Mouse (Mus musculus) myocyte (in vitro differentiated cells): Measurements from ENCODE around the gene Krt25. TPM values are rescaled to one million over a fixed set of nuclear protein-coding genes. Genes with fewer than 3 reads are reported as not detected.

Source experiments
- H3K27me3 ChIP-seq: one replicate; pipeline ENCODE4 v1.6.1; 2011; ENCODE audit not compliant: control insufficient read depth, insufficient read depth, insufficient read length
- H3K36me3 ChIP-seq: one replicate; pipeline ENCODE4 v1.6.1; 2011; ENCODE audit not compliant: control insufficient read depth, insufficient read depth
- H3K4me2 ChIP-seq: one replicate; pipeline ENCODE4 v1.6.1; 2011; ENCODE audit warnings: low read depth, control low read depth
- H3K4me3 ChIP-seq: one replicate; pipeline ENCODE4 v1.5.1; 2011; ENCODE audit warnings: mild to moderate bottlenecking, control low read depth, moderate library complexity
- H3K79me2 ChIP-seq: one replicate; pipeline ENCODE4 v1.6.1; 2011; ENCODE audit not compliant: control insufficient read depth, insufficient read depth
- H3ac ChIP-seq: one replicate; pipeline ENCODE4 v1.6.1; 2011; ENCODE audit not compliant: control insufficient read depth, insufficient read length
- CEBPB ChIP-seq: IDR thresholded peaks from 2 replicates; pipeline ENCODE4 v1.6.1; 2011; ENCODE audit warnings: mild to moderate bottlenecking, moderate library complexity; ENCODE audit not compliant: poor library complexity, insufficient read depth, severe bottlenecking
- E2F4 ChIP-seq: IDR thresholded peaks from one replicate; pipeline ENCODE4 v1.6.1; 2011; ENCODE audit warnings: mild to moderate bottlenecking, control low read depth, moderate library complexity; ENCODE audit not compliant: insufficient read depth
- MAX ChIP-seq: IDR thresholded peaks from one replicate; pipeline ENCODE4 v1.6.1; 2011; ENCODE audit warnings: low read depth, mild to moderate bottlenecking, control low read depth
- MYOD1 ChIP-seq, 3 experiments: IDR thresholded peaks; one replicate each; pipeline ENCODE4 v1.6.1; 2011; ENCODE audit warnings: control low read depth in 2 of 3, low read depth in 2 of 3, mild to moderate bottlenecking in 2 of 3, moderate library complexity in 1 of 3; ENCODE audit not compliant: insufficient read length in 2 of 3, control insufficient read depth in 1 of 3
- MYOG ChIP-seq, 3 experiments: IDR thresholded peaks; one replicate each; pipeline ENCODE4 v1.6.1; 2011; ENCODE audit warnings: control low read depth in 2 of 3, low read depth in 2 of 3, mild to moderate bottlenecking in 2 of 3; ENCODE audit not compliant: insufficient read length in 2 of 3, control insufficient read depth in 1 of 3, insufficient read depth in 1 of 3
- POLR2A ChIP-seq: IDR thresholded peaks from one replicate; pipeline ENCODE4 v1.6.1; 2011; ENCODE audit warnings: low read depth, mild to moderate bottlenecking, control low read depth, moderate library complexity; ENCODE audit not compliant: insufficient read length
- POLR2AphosphoS2 ChIP-seq: IDR thresholded peaks from one replicate; pipeline ENCODE4 v1.6.1; 2011; ENCODE audit warnings: low read depth, control low read depth; ENCODE audit not compliant: insufficient read length
- REST ChIP-seq: IDR thresholded peaks from one replicate; pipeline ENCODE4 v1.6.1; 2011; ENCODE audit warnings: mild to moderate bottlenecking, control low read depth, moderate library complexity; ENCODE audit not compliant: insufficient read depth, insufficient read length
- SRF ChIP-seq: IDR thresholded peaks from one replicate; pipeline ENCODE4 v1.6.1; 2011; ENCODE audit warnings: low read depth; ENCODE audit not compliant: control insufficient read depth, insufficient read length
- TCF12 ChIP-seq: IDR thresholded peaks from one replicate; pipeline ENCODE4 v1.6.1; 2011; ENCODE audit warnings: mild to moderate bottlenecking, control low read depth; ENCODE audit not compliant: poor library complexity, insufficient read depth, severe bottlenecking
- TCF3 ChIP-seq: IDR thresholded peaks from one replicate; pipeline ENCODE4 v1.6.1; 2011; ENCODE audit warnings: low read depth, control low read depth; ENCODE audit not compliant: insufficient read length
- USF1 ChIP-seq: IDR thresholded peaks from one replicate; pipeline ENCODE4 v1.6.1; 2011; ENCODE audit warnings: low read depth, mild to moderate bottlenecking, control low read depth, moderate library complexity
- polyA plus RNA-seq: library from polyadenylated mRNA; unstranded; fragments of >200 nt; fragmentation: generic; extraction: Trizol; gene quantifications from one replicate; pipeline ENCODE4 v1.2.1, GENCODE M21; 2012; ENCODE audit warnings: missing spikeins

Krt25 gene
- polyA plus RNA-seq, 1 experiment = not detected

DNA sequence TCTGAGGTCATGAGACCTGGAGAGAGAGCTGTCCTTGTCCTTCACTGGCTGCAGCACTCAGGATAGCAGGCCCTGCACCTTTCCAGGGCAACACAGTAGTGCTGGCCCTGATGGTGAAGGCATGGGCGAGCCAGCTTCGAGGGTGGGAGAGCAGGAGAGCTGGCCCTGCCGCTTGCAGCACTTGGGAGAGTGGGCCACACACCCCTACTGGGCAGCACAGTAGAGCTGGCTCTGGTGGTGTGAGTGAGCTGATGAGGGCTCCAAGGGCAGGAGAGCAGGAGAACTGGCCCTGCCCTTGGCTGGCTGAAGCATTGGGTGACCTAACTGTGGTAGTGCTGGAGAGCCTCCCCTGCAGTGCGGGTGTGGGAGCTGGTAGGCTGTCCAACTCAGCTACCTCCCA is 50.0 kb downstream of the Krt25 start:
- H3K79me2 ChIP-seq = no peaks in the 10 kb centered on the region
- H3K27me3 ChIP-seq = peaks cover 43% of the 10 kb centered on the region
- no peak overlapping the region for H3K4me2 ChIP-seq
- H3K36me3 ChIP-seq = no peaks in the 10 kb centered on the region
- no peak overlapping the region for H3K4me3 ChIP-seq
- H3ac ChIP-seq = no peak overlapping the region
- TF ChIP-seq TCF3 (no peak), MYOG (IDR thresholded peaks at IDR 0.05; ENCODE audit: control insufficient read depth in 1 of 3, insufficient read depth in 1 of 3, insufficient read length in 2 of 3, low read depth in 2 of 3) (no peak), POLR2AphosphoS2 (no peak), MAX (no peak), POLR2A (no peak), E2F4 (no peak), TCF12 (no peak), SRF (no peak), USF1 (no peak), MYOD1 (IDR thresholded peaks at IDR 0.05; ENCODE audit: control insufficient read depth in 1 of 3, insufficient read length in 2 of 3, low read depth in 2 of 3) (no peak), CEBPB (no peak), REST (no peak)

DNA sequence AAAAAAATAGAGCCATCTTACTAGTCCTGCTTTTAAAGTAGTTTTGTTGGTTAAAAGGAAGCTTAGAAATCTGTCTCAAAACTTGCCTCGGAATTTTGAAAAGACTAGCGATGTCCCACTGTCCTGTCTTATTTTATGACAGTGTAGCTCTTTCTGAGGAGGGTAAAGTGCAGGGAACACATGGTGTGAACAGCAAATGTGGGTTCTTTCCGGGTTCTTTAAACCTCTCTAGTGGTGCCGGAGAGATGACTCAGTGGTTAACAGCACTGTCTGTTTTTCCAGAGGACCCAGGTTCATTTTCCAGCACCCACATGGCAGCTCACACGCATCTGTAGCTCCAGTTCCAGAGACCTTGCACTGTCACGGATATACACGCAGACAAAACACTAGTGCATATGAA is 53.6 kb downstream of the Krt25 start:
- Histone ChIP-seq H3ac (no peak overlapping the region), H3K79me2 (no peaks in the 10 kb centered on the region), H3K27me3 (peaks cover 62% of the 10 kb centered on the region), H3K4me2 (no peak overlapping the region), H3K4me3 (no peak overlapping the region), H3K36me3 (no peaks in the 10 kb centered on the region)
- TF ChIP-seq E2F4 (no peak), USF1 (no peak), POLR2AphosphoS2 (no peak), MYOG (IDR thresholded peaks at IDR 0.05; ENCODE audit: control insufficient read depth in 1 of 3, insufficient read depth in 1 of 3, insufficient read length in 2 of 3, low read depth in 2 of 3) (no peak), CEBPB (no peak), SRF (no peak), REST (no peak), TCF3 (no peak), MYOD1 (IDR thresholded peaks at IDR 0.05; ENCODE audit: control insufficient read depth in 1 of 3, insufficient read length in 2 of 3, low read depth in 2 of 3) (no peak), TCF12 (no peak), POLR2A (no peak)

DNA sequence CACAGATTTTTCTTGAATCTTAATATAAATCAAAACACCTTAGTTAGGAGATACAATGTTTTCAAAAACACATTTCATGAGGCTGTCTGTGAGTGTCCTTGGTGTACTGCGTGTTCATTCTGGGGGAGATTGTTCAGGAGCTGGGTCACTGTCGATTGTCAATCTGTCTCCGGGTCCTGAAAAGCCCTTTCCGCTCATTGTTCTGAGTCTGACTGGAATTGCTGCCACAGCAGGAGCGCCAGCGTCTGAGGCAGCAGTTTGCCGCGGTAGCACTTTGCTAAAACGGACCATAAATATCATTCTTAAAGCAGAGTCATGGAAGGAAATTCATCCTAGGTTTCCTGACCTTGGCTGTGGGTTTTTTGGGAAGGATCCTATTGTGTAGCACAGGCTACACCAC is 57.0 kb downstream of the Krt25 start:
- Histone ChIP-seq H3K79me2 (no peaks in the 10 kb centered on the region), H3K4me2 (no peak overlapping the region), H3K4me3 (no peak overlapping the region), H3K36me3 (no peaks in the 10 kb centered on the region), H3K27me3 (peaks cover 49% of the 10 kb centered on the region), H3ac (no peak overlapping the region)
- TF ChIP-seq E2F4 (no peak), USF1 (no peak), MAX (no peak), TCF3 (no peak), MYOD1 (IDR thresholded peaks at IDR 0.05; ENCODE audit: control insufficient read depth in 1 of 3, insufficient read length in 2 of 3, low read depth in 2 of 3) (no peak), POLR2AphosphoS2 (no peak), SRF (no peak), REST (no peak), CEBPB (no peak), MYOG (IDR thresholded peaks at IDR 0.05; ENCODE audit: control insufficient read depth in 1 of 3, insufficient read depth in 1 of 3, insufficient read length in 2 of 3, low read depth in 2 of 3) (no peak)

Other genes with a start within 250 kb of the Krt25 start
- gene Tns4, start 233.6 kb downstream of the Krt25 start, polyA plus RNA-seq = 0.11 TPM
- 0.38 TPM for gene Ccr7, start 167.9 kb downstream of the Krt25 start, polyA plus RNA-seq
- gene Smarce1, start 91.9 kb downstream of the Krt25 start, polyA plus RNA-seq = 90.3 TPM
- 0.06 TPM for gene Krt222, start 78.9 kb downstream of the Krt25 start, polyA plus RNA-seq
- gene Krt24, start 37.7 kb downstream of the Krt25 start, polyA plus RNA-seq = not detected
- gene Krt26, start 15.0 kb upstream of the Krt25 start, polyA plus RNA-seq = not detected
- not detected for gene Krt27, start 28.2 kb upstream of the Krt25 start, polyA plus RNA-seq
- 0.04 TPM for gene Krt28, start 52.0 kb upstream of the Krt25 start, polyA plus RNA-seq
- gene Krt10, start 66.4 kb upstream of the Krt25 start, polyA plus RNA-seq = 6.7 TPM
- gene Krt12, start 99.3 kb upstream of the Krt25 start, polyA plus RNA-seq = not detected
- not detected for gene Krt20, start 115.2 kb upstream of the Krt25 start, polyA plus RNA-seq
- gene Krt23, start 170.2 kb upstream of the Krt25 start, polyA plus RNA-seq = 0.02 TPM
- not detected for gene Krt39, start 198.4 kb upstream of the Krt25 start, polyA plus RNA-seq
- not detected for gene Krt40, start 220.2 kb upstream of the Krt25 start, polyA plus RNA-seq
- gene Krtap3-3, start 227.9 kb upstream of the Krt25 start, polyA plus RNA-seq = not detected
- not detected for gene Krtap3-2, start 233.9 kb upstream of the Krt25 start, polyA plus RNA-seq
- gene Gm11939, start 236.5 kb upstream of the Krt25 start, polyA plus RNA-seq = not detected
- gene Krtap3-1, start 243.7 kb upstream of the Krt25 start, polyA plus RNA-seq = not detected